Mouse (Mus musculus): ENCODE results near the gene Fsd2. TPM values are rescaled to one million over a fixed set of nuclear protein-coding genes. Genes with fewer than 3 reads are reported as not detected.

Fsd2 gene
- total and polyA plus RNA-seq, 3 experiments = 0.05 TPM; not detected in 2

DNA sequence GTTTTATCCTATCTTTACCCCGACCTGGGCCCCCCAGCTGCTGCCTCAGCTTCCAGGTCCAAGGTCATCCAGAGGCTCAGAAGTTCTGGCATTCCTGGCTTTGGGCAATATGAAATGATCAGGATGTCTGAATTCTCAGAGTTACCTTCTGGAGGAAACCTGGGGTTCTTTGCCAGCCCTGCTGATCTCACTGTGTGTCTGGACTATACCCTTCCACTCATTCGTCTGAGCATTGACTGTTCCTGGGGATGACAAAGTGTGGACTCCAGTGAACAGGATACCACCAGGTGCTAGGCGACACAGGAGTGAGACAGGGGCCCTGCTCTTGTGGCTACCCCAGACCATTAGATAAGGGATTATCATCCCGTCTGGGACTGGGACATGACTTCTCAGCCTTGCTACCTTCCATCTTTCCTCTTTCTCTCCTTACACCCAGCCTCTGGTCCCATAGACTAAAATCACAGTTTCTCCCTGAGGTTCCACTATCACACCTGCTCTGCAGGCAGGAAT is 3.2 kb downstream of the Fsd2 start:
- DNase-seq (ENCODE audit: low spot score) (no peak), ATAC-seq (ENCODE audit: extremely low read depth, insufficient number of reproducible peaks, low FRiP score, poor library complexity, severe bottlenecking) (no peak)
- H3K36me3 ChIP-seq (replicated peaks) = no peaks in the 10 kb centered on the region
- H3K4me3 ChIP-seq (ENCODE audit: low read depth, low read length) = no peak overlapping the region
- 0 out of 2 replicates have a peak, but pooled peaks cover 2% of the 10 kb centered on the region for H3K4me1 ChIP-seq (ENCODE audit: insufficient read depth, low read depth, low read length)
- TF ChIP-seq CTCF (IDR thresholded peaks at IDR 0.05; ENCODE audit: low read depth, low read length) = no peak
- no peak for TF ChIP-seq GATA2 (IDR thresholded peaks at IDR 0.05; ENCODE audit: borderline replicate concordance, low read depth, low read length)
- TF ChIP-seq TAL1 (conservative IDR thresholded peaks at IDR 0.05; ENCODE audit: low read depth, low read length) = no peak
- no peak for TF ChIP-seq GATA1 (IDR thresholded peaks at IDR 0.05; ENCODE audit: borderline replicate concordance, low read length)
- no peak for TF ChIP-seq POLR2AphosphoS5 (IDR thresholded peaks at IDR 0.05; ENCODE audit: insufficient replicate concordance, low read depth, low read length)
- peaks cover 38% of the 10 kb centered on the region for H3K27me3 ChIP-seq (ENCODE audit: insufficient read depth, low read length)
- no peaks in the 10 kb centered on the region for H3K9me3 ChIP-seq (replicated peaks)

- H3K4me1 ChIP-seq (ENCODE audit: insufficient read depth, low read depth, low read length) = 0 out of 2 replicates have a peak, but pooled peaks cover 2% of the 10 kb centered on the region
- no peaks in the 10 kb centered on the region for H3K36me3 ChIP-seq (replicated peaks)
- no peak overlapping the region for H3K4me3 ChIP-seq (ENCODE audit: low read depth, low read length)
- no peak for TF ChIP-seq GATA2 (IDR thresholded peaks at IDR 0.05; ENCODE audit: borderline replicate concordance, low read depth, low read length)
- TF ChIP-seq GATA1 (IDR thresholded peaks at IDR 0.05; ENCODE audit: borderline replicate concordance, low read length) = no peak
- TF ChIP-seq TAL1 (conservative IDR thresholded peaks at IDR 0.05; ENCODE audit: low read depth, low read length) = no peak
- no peaks in the 10 kb centered on the region for H3K9me3 ChIP-seq (replicated peaks)
- H3K27me3 ChIP-seq (ENCODE audit: insufficient read depth, low read length) = peaks cover 47% of the 10 kb centered on the region
- DNase-seq (ENCODE audit: low spot score) = no peak
- ATAC-seq (ENCODE audit: extremely low read depth, insufficient number of reproducible peaks, low FRiP score, poor library complexity, severe bottlenecking) = no peak
Measured at GRCm38 (mm10) chr7:81561211-81561610, 5.5 kb downstream of the Fsd2 start.

GRCm38 (mm10) chr7:81560101-81561049 is 6.4 kb downstream of the Fsd2 start:
- Histone ChIP-seq H3K4me3 (ENCODE audit: low read depth, low read length) (no peak overlapping the region), H3K9me3 (replicated peaks) (no peaks in the 10 kb centered on the region), H3K36me3 (replicated peaks) (no peaks in the 10 kb centered on the region), H3K27me3 (ENCODE audit: insufficient read depth, low read length) (peaks cover 43% of the 10 kb centered on the region), H3K4me1 (ENCODE audit: insufficient read depth, low read depth, low read length) (no peaks in the 10 kb centered on the region)
- no peak for DNase-seq (ENCODE audit: low spot score)
- no peak for ATAC-seq (ENCODE audit: extremely low read depth, insufficient number of reproducible peaks, low FRiP score, poor library complexity, severe bottlenecking)
- TF ChIP-seq TAL1 (conservative IDR thresholded peaks at IDR 0.05; ENCODE audit: low read depth, low read length) = no peak
- TF ChIP-seq GATA1 (IDR thresholded peaks at IDR 0.05; ENCODE audit: borderline replicate concordance, low read length) = no peak
- TF ChIP-seq CTCF (IDR thresholded peaks at IDR 0.05; ENCODE audit: low read depth, low read length) = no peak
- no peak for TF ChIP-seq POLR2AphosphoS5 (IDR thresholded peaks at IDR 0.05; ENCODE audit: insufficient replicate concordance, low read depth, low read length)
- no peak for TF ChIP-seq GATA2 (IDR thresholded peaks at IDR 0.05; ENCODE audit: borderline replicate concordance, low read depth, low read length)

- no peaks in the 10 kb centered on the region for H3K9me3 ChIP-seq (replicated peaks)
- no peak overlapping the region for H3K4me3 ChIP-seq (ENCODE audit: low read depth, low read length)
- H3K4me1 ChIP-seq (ENCODE audit: insufficient read depth, low read depth, low read length) = no peaks in the 10 kb centered on the region
- no peak for TF ChIP-seq GATA2 (IDR thresholded peaks at IDR 0.05; ENCODE audit: borderline replicate concordance, low read depth, low read length)
- no peak for TF ChIP-seq GATA1 (IDR thresholded peaks at IDR 0.05; ENCODE audit: borderline replicate concordance, low read length)
- peaks cover 37% of the 10 kb centered on the region for H3K27me3 ChIP-seq (ENCODE audit: insufficient read depth, low read length)
- no peaks in the 10 kb centered on the region for H3K36me3 ChIP-seq (replicated peaks)
- DNase-seq (ENCODE audit: low spot score) (no peak), ATAC-seq (ENCODE audit: extremely low read depth, insufficient number of reproducible peaks, low FRiP score, poor library complexity, severe bottlenecking) (no peak)
Measured at GRCm38 (mm10) chr7:81559231-81559980, 7.3 kb downstream of the Fsd2 start.

DNA sequence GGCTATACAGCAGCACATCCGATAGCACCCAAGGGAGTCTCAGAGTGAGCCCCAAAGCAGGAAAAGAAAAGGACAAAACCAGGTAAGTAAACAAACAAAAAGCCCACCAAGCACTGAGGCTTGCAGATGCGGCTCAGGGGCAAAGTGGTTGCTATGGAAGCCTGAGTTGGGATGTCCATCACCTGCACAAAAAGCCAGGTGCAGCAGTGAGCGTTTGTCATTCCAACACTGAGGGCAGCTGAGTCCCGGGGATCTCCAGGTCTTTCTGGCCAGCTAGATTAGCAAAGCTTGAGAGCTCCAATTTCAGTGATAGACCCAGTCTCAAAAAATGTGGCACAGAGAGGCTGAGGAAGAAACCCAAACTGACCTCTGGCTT is 8.8 kb downstream of the Fsd2 start:
- DNase-seq (ENCODE audit: low spot score) (no peak), ATAC-seq (ENCODE audit: extremely low read depth, insufficient number of reproducible peaks, low FRiP score, poor library complexity, severe bottlenecking) (no peak)
- no peak overlapping the region for H3K4me3 ChIP-seq (ENCODE audit: low read depth, low read length)
- H3K27me3 ChIP-seq (ENCODE audit: insufficient read depth, low read length) = peaks cover 33% of the 10 kb centered on the region
- H3K9me3 ChIP-seq (replicated peaks) = no peaks in the 10 kb centered on the region
- H3K36me3 ChIP-seq (replicated peaks) = no peaks in the 10 kb centered on the region
- TF ChIP-seq GATA2 (IDR thresholded peaks at IDR 0.05; ENCODE audit: borderline replicate concordance, low read depth, low read length) = no peak
- no peak for TF ChIP-seq POLR2AphosphoS5 (IDR thresholded peaks at IDR 0.05; ENCODE audit: insufficient replicate concordance, low read depth, low read length)
- no peak for TF ChIP-seq TAL1 (conservative IDR thresholded peaks at IDR 0.05; ENCODE audit: low read depth, low read length)
- no peak for TF ChIP-seq CTCF (IDR thresholded peaks at IDR 0.05; ENCODE audit: low read depth, low read length)
- no peak for TF ChIP-seq GATA1 (IDR thresholded peaks at IDR 0.05; ENCODE audit: borderline replicate concordance, low read length)
- H3K4me1 ChIP-seq (ENCODE audit: insufficient read depth, low read depth, low read length) = no peaks in the 10 kb centered on the region

Measured in G1E (cell line).